Mouse (Mus musculus) megakaryocyte-erythroid progenitor cell, adult 5 weeks (primary cell): ENCODE measurements around the gene Vmn2r61. TPM values are rescaled to one million over a fixed set of nuclear protein-coding genes. Genes with fewer than 3 reads are reported as not detected.

Experiments
- polyA plus RNA-seq: library from polyadenylated mRNA; stranded (reverse); fragments of >175 nt; gene quantifications from 2 replicates; pipeline ENCODE4 v1.2.3, GENCODE M21; 2012

Gene Vmn2r61
- not detected in 2 replicates for polyA plus RNA-seq

DNA sequence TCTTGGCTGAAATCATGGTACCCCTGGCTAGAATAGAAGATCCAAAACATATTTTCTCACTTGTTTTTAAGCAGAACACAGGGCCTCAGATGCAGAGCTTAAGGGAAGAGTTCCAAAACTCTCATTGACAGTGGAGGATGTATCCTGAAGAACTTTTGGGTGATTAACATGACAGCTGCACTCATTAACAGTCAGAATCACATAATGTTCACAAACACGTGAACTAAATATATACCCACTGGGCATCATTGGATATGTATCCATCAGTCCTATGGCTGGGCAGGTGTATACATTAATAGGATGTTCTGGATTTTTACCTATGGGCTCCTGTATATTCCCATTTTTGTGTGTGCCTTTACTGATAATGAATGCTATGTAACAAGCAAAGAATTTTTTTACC lies at the start of gene Vmn2r61:
Vmn2r61 (plus strand) TSS at position 301 of the 400 bp plus-strand sequence.

Other genes with a start within 250 kb of the Vmn2r61 start
- not detected in 2 replicates for gene Vmn2r59, start 201.0 kb upstream of the Vmn2r61 start, polyA plus RNA-seq
- not detected in 2 replicates for gene Vmn2r60, start 152.3 kb upstream of the Vmn2r61 start, polyA plus RNA-seq
- gene 4933421I07Rik, start 188.1 kb downstream of the Vmn2r61 start, polyA plus RNA-seq, result not detected in 2 replicates
- gene Zfp141, start 245.7 kb downstream of the Vmn2r61 start, polyA plus RNA-seq, result 2.5 and 3.2 TPM in 2 replicates